Mouse (Mus musculus) kidney, adult 2 months (tissue): ENCODE measurements around the gene Kif16b.

Experiments
- CTCF ChIP-seq: fragments of 200-500 bp; conservative IDR thresholded peaks from 2 replicates; pipeline ENCODE4 v1.5.1; 2011; ENCODE audit warnings: low read depth, mild to moderate bottlenecking, control low read depth, low read length, moderate library complexity, mixed read lengths; ENCODE audit not compliant: insufficient read depth, insufficient read length
- POLR2A ChIP-seq: fragments of 200-500 bp; IDR thresholded peaks from one replicate; pipeline ENCODE4 v1.6.1; 2011; ENCODE audit warnings: low read depth, low read length, control low read depth

GRCm38 (mm10) chr2:142720174-142720573, 181.2 kb downstream of the Kif16b start:
- TF ChIP-seq CTCF (no peak), POLR2A (no peak)
